Mouse (Mus musculus): ENCODE results near the gene Homer2. TPM values are rescaled to one million over a fixed set of nuclear protein-coding genes. Genes with fewer than 3 reads are reported as not detected.

Homer2 gene
- polyA plus RNA-seq, 1 experiment from 2014 or later, result 46.9 TPM

DNA sequence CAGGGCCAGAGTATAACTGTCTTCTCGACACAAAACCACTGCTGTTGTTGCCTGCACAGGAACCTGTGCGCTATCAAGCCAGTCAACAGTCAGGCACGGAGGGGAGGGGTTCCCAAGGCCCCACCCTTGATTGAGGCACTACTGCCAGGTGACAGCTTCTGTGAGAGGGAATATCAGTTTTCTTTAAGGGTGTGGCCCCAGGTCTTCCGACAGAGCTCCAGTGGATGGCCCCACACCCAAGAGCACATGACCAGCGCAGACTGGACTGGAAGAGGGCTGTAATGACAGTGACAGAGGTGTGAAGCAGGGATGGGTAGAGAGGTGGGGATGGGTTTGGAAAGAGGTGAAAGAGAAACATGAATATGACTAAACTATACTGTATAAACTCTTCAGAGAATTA lies 16.3 kb downstream of the Homer2 start:
- peak; percentile 83 for ATAC-seq
- Histone ChIP-seq H3K36me3 (no peaks in the 10 kb centered on the region), H3K27ac (no peak overlapping the region)

DNA sequence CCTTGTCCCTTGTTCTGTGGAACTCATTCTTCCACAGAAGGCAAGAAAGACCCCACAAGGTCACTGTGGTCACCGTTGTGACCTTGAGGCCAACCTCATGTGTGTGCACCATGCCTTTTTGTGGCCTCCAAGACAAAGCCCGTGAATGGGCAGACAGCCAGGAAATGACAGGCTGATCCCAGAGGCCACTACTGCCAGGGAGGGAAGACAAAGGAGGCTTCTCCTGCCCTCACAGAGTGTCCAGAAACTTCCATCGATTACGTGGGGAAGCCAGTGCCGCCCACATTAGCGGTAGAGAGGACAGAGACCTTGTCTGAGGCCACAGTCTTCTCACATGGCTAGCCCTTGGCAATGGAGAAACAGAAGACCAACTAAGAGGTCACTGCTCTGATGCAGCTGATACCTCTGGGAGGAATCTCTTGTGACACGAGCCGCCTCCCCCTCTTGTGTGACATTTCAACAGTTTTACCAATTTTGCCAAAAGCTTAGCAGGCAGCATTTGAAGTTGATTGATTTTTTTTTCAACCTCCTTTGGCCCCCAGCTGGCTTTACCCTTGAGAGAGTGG lies 18.1 kb downstream of the Homer2 start:
- WGBS, result 61% methylated on average over 8 of the region's 8 CpGs
- no peak overlapping the region for H3K4me2 ChIP-seq (replicated peaks)
- H3K27ac ChIP-seq, result peak overlapping the region; percentile 83
- no peak for ATAC-seq
- H3K4me1 ChIP-seq (replicated peaks), result peaks cover 13% of the 10 kb centered on the region; the same call in 1 of the 2 replicates
- H3K9ac ChIP-seq, result no peak overlapping the region
- no peaks in the 10 kb centered on the region for H3K9me3 ChIP-seq
- no peaks in the 10 kb centered on the region for H3K36me3 ChIP-seq
- H3K27me3 ChIP-seq (replicated peaks), result no peaks in the 10 kb centered on the region
- H3K4me3 ChIP-seq (replicated peaks), result no peak overlapping the region

More for the DNA sequence above, 16.3 kb downstream of the Homer2 start:
- Histone ChIP-seq H3K4me2 (replicated peaks) (no peak overlapping the region), H3K4me3 (replicated peaks) (no peak overlapping the region), H3K4me1 (replicated peaks) (peaks cover 9% of the 10 kb centered on the region; the same call in 1 of the 2 replicates), H3K9me3 (no peaks in the 10 kb centered on the region), H3K9ac (no peak overlapping the region), H3K27me3 (replicated peaks) (no peaks in the 10 kb centered on the region)
- WGBS, result 55% methylated on average over 5 of the region's 5 CpGs

DNA sequence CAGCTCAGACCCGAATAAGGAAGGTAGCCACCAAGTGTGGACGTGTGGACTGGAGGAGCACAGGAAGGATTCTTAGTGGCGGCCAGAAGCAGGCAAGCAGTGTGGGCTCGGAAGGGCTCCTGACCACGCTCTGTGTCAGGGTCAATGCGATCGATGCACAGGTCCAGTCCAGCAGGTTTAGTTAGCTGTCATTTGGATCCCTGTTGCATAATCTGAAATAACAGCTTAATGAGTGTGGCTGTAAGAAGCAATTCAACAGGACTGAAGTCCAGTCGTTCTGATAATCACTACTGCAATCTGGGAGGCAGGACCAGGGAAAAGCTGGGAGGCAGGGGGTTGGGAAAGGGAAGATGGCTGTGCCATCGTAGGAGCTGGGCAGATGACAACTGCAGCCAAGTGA lies 18.9 kb downstream of the Homer2 start:
- Histone ChIP-seq H3K9ac (no peak overlapping the region), H3K4me2 (replicated peaks) (peak overlapping the region; percentile 48), H3K4me1 (replicated peaks) (peaks cover 13% of the 10 kb centered on the region; the same call in 1 of the 2 replicates), H3K27me3 (replicated peaks) (no peaks in the 10 kb centered on the region), H3K27ac (peak overlapping the region; percentile 83), H3K9me3 (no peaks in the 10 kb centered on the region), H3K36me3 (no peaks in the 10 kb centered on the region), H3K4me3 (replicated peaks) (no peak overlapping the region)
- peak; percentile 65 for ATAC-seq
- WGBS, result 57% methylated on average over 9 of the region's 9 CpGs

DNA sequence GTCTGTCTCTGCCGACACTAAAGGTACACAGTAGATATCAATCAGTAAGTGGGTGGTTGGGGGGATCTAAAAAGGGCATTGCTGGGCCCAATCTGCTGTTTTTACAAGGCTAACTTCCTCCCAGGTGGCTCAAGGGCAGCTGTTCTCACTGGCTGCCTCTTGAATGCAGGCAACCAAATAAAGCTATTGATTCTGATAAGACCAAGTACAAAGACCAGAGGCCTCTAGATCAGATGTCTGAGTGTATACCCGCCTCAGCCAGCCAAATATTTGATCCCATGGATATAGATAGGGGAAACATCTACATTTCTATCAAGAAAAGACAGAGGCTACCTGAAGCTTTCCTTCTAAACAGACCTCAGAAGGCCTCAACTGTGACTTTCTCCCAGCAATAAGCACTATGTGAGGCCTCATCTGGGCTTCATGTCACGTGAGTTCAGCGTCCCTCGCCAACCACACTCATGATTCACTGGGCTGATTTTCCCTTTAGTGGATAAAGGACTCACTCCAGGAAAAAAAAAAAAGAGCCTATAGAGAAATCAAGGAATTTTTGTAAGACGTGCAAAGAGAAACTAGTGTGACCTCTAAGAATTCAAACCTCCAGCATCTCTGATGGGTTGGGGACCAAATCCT lies 19.5 kb downstream of the Homer2 start:
- H3K9me3 ChIP-seq, result no peaks in the 10 kb centered on the region
- peak; percentile 60 for ATAC-seq
- WGBS, result 65% methylated on average over 6 of the region's 6 CpGs
- peaks cover 13% of the 10 kb centered on the region; the same call in 1 of the 2 replicates for H3K4me1 ChIP-seq (replicated peaks)
- no peak overlapping the region for H3K4me3 ChIP-seq (replicated peaks)
- H3K27ac ChIP-seq, result peak overlapping the region; percentile 83
- H3K4me2 ChIP-seq (replicated peaks), result peak overlapping the region; percentile 48
- no peaks in the 10 kb centered on the region for H3K27me3 ChIP-seq (replicated peaks)
- H3K9ac ChIP-seq, result no peak overlapping the region
- no peaks in the 10 kb centered on the region for H3K36me3 ChIP-seq

DNA sequence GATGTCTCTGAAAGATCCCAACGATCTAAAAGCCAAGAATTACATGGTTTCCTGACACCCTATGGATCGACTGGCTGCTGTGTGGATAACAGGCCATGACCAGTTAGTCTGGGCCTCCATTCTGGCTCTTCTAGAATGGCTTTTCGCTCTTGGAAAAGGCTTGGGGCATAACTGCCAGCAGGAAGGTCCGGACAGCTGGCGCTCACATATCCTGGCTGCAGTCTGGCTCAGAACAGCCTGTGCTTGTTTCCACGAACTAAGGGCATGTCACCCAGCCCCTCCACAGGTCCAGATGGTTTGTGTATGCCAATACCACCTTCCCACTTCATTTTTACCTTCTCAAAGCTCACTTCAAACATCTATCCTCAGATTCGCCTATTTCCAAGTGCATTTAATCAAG lies 22.0 kb downstream of the Homer2 start:
- Histone ChIP-seq H3K27ac (no peak overlapping the region), H3K4me1 (replicated peaks) (peaks cover 9% of the 10 kb centered on the region; the same call in 1 of the 2 replicates), H3K9me3 (no peaks in the 10 kb centered on the region), H3K27me3 (replicated peaks) (no peaks in the 10 kb centered on the region), H3K9ac (no peak overlapping the region), H3K36me3 (no peaks in the 10 kb centered on the region), H3K4me2 (replicated peaks) (no peak overlapping the region), H3K4me3 (replicated peaks) (no peak overlapping the region)
- no peak for ATAC-seq
- WGBS, result 86% methylated on average over 7 of the region's 7 CpGs

DNA sequence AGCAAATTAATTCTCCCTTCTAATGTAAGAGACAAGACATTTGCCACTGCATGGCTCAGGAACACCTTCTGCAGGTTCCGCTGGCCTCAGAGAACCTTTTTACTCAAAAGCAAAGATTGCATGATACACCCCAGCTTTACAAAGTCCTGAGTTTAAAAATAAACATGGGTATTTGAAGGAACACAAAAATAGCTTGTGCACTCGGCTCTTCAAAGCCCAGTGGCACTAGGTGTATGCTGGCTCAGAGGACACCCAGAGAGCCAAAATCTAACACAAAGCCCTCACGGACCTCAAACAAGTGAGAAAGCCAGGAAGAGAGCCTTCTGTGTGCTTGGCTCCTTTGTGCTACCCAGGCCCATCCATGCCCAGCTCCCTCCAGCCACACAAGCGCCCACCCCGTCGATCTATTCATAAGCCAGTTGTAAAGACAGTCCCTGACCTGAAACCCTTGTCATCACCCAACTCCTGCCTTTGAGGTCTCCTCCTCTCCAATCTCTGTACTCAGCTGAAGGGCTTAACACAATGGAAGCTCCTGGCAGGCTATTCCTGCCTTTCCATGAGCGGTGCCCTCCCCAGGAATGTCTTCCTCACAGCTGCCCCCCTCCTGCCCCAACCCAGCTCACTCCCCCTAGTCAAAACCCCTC lies 23.4 kb downstream of the Homer2 start:
- no peaks in the 10 kb centered on the region for H3K9me3 ChIP-seq
- ATAC-seq, result no peak
- H3K4me2 ChIP-seq (replicated peaks), result no peak overlapping the region
- H3K4me3 ChIP-seq (replicated peaks), result no peak overlapping the region
- no peaks in the 10 kb centered on the region for H3K27me3 ChIP-seq (replicated peaks)
- no peaks in the 10 kb centered on the region for H3K36me3 ChIP-seq
- H3K4me1 ChIP-seq (replicated peaks), result 0 out of 2 replicates have a peak, but pooled peaks cover 4% of the 10 kb centered on the region
- WGBS, result 74% methylated on average over 7 of the region's 7 CpGs
- no peak overlapping the region for H3K9ac ChIP-seq
- no peak overlapping the region for H3K27ac ChIP-seq

DNA sequence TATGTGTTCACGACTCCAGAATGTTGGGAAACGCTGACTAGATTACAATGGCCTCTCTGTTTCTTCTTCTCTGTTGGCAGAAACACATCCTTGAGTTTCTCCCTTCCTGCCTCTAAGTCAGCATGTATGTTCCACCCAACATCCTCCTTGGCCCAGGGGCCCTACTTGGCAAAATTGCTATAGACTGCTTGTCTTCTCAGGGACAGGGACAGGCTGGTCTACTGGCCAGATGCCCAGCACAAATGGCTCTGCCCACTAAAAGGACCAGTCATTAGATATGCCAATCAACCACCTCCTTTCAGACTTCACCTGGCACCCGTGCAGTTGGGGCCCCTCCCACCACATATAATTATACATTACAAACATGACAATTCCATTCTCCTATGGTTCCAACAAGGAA lies 25.9 kb downstream of the Homer2 start:
- no peak overlapping the region for H3K4me2 ChIP-seq (replicated peaks)
- H3K4me3 ChIP-seq (replicated peaks), result no peak overlapping the region
- H3K27me3 ChIP-seq (replicated peaks), result no peaks in the 10 kb centered on the region
- ATAC-seq, result no peak
- H3K36me3 ChIP-seq, result no peaks in the 10 kb centered on the region
- no peak overlapping the region for H3K9ac ChIP-seq
- no peak overlapping the region for H3K27ac ChIP-seq
- WGBS, result 71% methylated on average over 3 of the region's 3 CpGs
- H3K9me3 ChIP-seq, result no peaks in the 10 kb centered on the region
- 0 out of 2 replicates have a peak, but pooled peaks cover 4% of the 10 kb centered on the region for H3K4me1 ChIP-seq (replicated peaks)

DNA sequence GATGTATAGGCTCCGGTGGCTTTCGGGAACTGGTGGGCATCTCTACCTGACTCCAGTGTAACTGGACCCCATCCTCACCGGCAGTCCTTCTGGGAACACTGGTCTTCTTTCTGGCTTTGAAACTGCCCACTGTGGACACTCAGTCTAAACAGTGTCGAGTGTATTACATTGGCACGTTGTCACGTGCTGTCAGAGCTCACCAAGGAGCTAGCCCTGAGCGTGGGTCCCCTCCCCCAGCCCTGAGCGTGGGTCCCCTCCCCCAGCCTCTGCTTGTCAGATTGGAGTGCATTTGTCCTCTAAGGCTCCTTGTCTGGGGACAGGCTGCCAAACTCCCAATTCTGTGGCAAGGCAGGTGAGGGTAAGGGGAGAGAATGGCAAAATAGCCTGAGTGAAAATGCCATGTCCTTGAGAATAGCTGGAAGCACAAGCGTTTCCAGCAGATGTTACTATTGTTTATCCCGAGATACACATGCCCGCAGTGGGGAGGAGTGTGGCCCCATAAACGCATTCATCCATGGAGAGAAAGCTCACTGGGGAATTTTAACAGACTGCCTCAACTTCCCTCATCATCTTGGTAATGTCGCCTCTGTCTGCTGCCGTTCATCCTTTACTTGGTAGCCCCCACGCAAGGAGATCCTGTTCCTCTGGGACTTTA lies 33.8 kb downstream of the Homer2 start:
- H3K27me3 ChIP-seq (replicated peaks), result no peaks in the 10 kb centered on the region
- 48% methylated on average over 15 of the region's 15 CpGs for WGBS
- no peak for ATAC-seq
- no peak overlapping the region for H3K4me3 ChIP-seq (replicated peaks)
- H3K9ac ChIP-seq, result no peak overlapping the region
- H3K4me2 ChIP-seq (replicated peaks), result no peak overlapping the region
- no peaks in the 10 kb centered on the region for H3K4me1 ChIP-seq (replicated peaks)
- H3K9me3 ChIP-seq, result no peaks in the 10 kb centered on the region
- no peaks in the 10 kb centered on the region for H3K36me3 ChIP-seq
- no peak overlapping the region for H3K27ac ChIP-seq

DNA sequence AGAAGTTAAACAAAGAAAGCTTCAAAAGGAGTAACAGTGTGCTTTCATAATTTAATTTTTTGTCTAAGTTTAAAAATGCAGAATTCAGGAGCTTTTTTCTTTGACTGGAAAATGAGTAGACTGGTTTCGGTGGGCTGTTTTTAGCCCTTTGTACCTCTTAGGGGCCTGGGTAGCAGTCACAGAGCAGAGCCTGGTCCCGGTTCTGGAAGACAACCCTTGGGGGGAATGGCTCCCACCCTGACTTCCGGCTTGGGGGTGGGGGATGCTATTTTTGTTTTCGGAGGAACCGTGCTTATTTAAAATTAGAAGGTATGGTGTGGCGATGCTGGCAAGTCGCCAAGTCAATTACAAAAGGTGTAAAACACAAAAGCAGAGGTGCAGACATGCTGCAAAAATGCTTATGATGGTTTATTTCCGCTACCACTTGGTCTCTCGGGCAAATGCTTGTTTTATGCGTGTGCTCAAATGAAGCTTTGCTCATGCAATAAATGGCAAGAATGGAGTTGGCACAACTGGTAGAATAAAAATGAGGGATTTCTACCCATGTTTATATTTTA lies 34.5 kb downstream of the Homer2 start:
- H3K27me3 ChIP-seq (replicated peaks), result no peaks in the 10 kb centered on the region
- ATAC-seq, result no peak
- no peak overlapping the region for H3K4me2 ChIP-seq (replicated peaks)
- H3K9ac ChIP-seq, result no peak overlapping the region
- H3K27ac ChIP-seq, result no peak overlapping the region
- H3K4me3 ChIP-seq (replicated peaks), result no peak overlapping the region
- no peaks in the 10 kb centered on the region for H3K36me3 ChIP-seq
- WGBS, result 74% methylated on average over 10 of the region's 10 CpGs
- H3K4me1 ChIP-seq (replicated peaks), result no peaks in the 10 kb centered on the region
- H3K9me3 ChIP-seq, result no peaks in the 10 kb centered on the region

DNA sequence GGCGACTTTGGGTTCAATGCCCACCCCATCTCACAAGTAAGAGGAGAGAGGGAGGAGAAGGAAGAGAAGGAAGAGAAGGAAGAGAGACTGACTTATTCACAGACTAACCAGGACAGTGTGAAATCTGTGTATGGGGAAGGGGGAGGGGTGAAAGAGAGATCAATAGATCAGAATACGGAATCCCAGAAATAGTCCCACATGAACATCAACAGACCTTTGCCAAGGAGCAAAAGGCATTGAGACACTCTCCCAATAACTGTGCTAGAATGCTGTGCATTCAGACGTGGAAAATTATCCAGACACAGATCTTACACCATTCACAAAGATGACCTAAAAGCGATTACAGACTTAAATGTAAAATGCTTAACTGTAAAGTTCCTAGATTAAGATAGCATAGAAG lies 40.2 kb downstream of the Homer2 start:
- H3K4me1 ChIP-seq (replicated peaks), result no peaks in the 10 kb centered on the region
- no peak overlapping the region for H3K4me2 ChIP-seq (replicated peaks)
- 80% methylated on average over 4 of the region's 4 CpGs for WGBS
- H3K27me3 ChIP-seq (replicated peaks), result no peaks in the 10 kb centered on the region
- H3K9ac ChIP-seq, result no peak overlapping the region
- H3K36me3 ChIP-seq, result no peaks in the 10 kb centered on the region
- H3K9me3 ChIP-seq, result no peaks in the 10 kb centered on the region
- ATAC-seq, result no peak
- H3K27ac ChIP-seq, result no peak overlapping the region
- H3K4me3 ChIP-seq (replicated peaks), result no peak overlapping the region

DNA sequence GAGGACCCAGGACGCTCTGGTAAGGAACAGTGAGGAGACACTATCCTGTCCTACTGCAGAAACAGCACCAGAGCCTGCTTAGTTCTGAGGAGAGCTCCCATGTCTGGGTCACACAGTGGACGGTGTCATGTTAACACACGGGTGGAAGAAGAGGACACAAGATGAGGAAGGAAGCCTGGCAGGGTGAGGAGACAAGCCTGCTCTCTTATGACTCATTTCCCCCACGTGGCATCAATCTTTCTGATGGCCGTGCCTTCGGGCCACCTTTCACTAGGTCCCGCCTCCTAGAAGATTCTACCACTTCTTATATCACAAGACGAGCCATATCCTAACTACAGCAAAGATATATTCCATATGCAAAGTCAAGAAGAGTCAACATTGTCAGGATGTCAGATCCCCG lies 40.7 kb downstream of the Homer2 start:
- H3K27me3 ChIP-seq (replicated peaks), result no peaks in the 10 kb centered on the region
- ATAC-seq, result no peak
- WGBS, result 78% methylated on average over 9 of the region's 9 CpGs

DNA sequence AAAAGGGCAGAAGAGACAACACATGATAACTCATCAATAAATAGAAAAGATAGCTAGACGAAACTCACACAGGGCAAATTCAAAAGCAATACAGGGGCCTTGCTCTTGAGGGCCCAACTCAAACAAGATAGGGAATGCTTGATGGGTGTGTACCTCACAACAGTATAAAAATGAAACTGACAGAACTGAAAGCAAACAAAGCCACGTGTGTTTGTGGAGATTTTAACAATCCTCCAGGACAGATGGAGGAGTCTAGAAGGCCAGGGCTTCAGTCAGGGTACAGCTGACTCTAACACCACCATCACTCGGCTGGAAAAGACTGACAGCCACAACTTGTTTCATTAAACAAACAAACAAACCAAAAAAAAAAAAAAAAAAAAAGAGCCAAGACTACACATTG lies 44.3 kb downstream of the Homer2 start:
- ATAC-seq, result 0 out of 2 replicates have a peak, but pooled peaks have one; percentile 41
- 40% methylated on average over 3 of the region's 3 CpGs for WGBS
- H3K4me1 ChIP-seq (replicated peaks), result no peaks in the 10 kb centered on the region
- H3K9me3 ChIP-seq, result no peaks in the 10 kb centered on the region
- no peaks in the 10 kb centered on the region for H3K27me3 ChIP-seq (replicated peaks)
- no peak overlapping the region for H3K9ac ChIP-seq
- no peak overlapping the region for H3K27ac ChIP-seq
- H3K4me3 ChIP-seq (replicated peaks), result no peak overlapping the region
- H3K4me2 ChIP-seq (replicated peaks), result no peak overlapping the region
- no peaks in the 10 kb centered on the region for H3K36me3 ChIP-seq

More for the DNA sequence above, 40.7 kb downstream of the Homer2 start:
- no peak overlapping the region for H3K9ac ChIP-seq
- no peaks in the 10 kb centered on the region for H3K36me3 ChIP-seq
- H3K4me2 ChIP-seq (replicated peaks), result no peak overlapping the region
- no peaks in the 10 kb centered on the region for H3K9me3 ChIP-seq
- H3K4me3 ChIP-seq (replicated peaks), result no peak overlapping the region
- H3K4me1 ChIP-seq (replicated peaks), result no peaks in the 10 kb centered on the region
- no peak overlapping the region for H3K27ac ChIP-seq

All from intestine, embryonic 15.5 days (tissue).